8 mouse cellular contexts compared by ENCODE assay signal in genomic region chr17:45684667-45685131, GRCm38 (mm10). TPM values are rescaled to one million over a fixed set of nuclear protein-coding genes. Genes with fewer than 3 reads are reported as not detected.
DNase-seq lines count a peak whose midpoint lies in the region; ATAC-seq lines count a peak whose summit lies in the region.

No protein-coding gene starts in this region.

- no peak for ATAC-seq in megakaryocyte, adult 5-6 weeks (ENCODE audit: poor library complexity, severe bottlenecking)
- no peak for ATAC-seq in intestine, embryonic 15.5 days
- ATAC-seq in neural tube, embryonic 14.5 days (ENCODE audit: low read depth) = peak; percentile 28

- H3K4me1 ChIP-seq in megakaryocyte, embryonic 14.5 days = peaks cover 58% of the 10 kb centered on the region
- H3K4me1 ChIP-seq in intestine, embryonic 15.5 days (replicated peaks) = peaks cover 26% of the 10 kb centered on the region
- peaks cover 21% of the 10 kb centered on the region for H3K4me1 ChIP-seq in neural tube, embryonic 14.5 days (ENCODE audit: control insufficient read depth, insufficient read depth, low read length)

- peak overlapping the region; percentile 87 for H3K9ac ChIP-seq in intestine, embryonic 15.5 days
- peak overlapping the region; percentile 93 for H3K9ac ChIP-seq in neural tube, embryonic 14.5 days (replicated peaks; ENCODE audit: low read depth, low read length)

- peak; percentile 69 for DNase-seq in cerebellum, adult 11-12 months
- no peak for DNase-seq in cerebellum, postnatal 25 days
- DNase-seq in embryo, embryonic 10.5 days (ENCODE audit: low spot score) = no peak
- DNase-seq in thymus, postnatal 0 days (ENCODE audit: low spot score) = no peak

- H3K4me2 ChIP-seq in intestine, embryonic 15.5 days (replicated peaks) = peak overlapping the region; percentile 91
- H3K4me2 ChIP-seq in neural tube, embryonic 14.5 days (ENCODE audit: low read depth, low read length) = peak overlapping the region; percentile 64

- no peaks in the 10 kb centered on the region for H3K27me3 ChIP-seq in megakaryocyte, embryonic 14.5 days (replicated peaks)
- no peaks in the 10 kb centered on the region for H3K27me3 ChIP-seq in intestine, embryonic 15.5 days (replicated peaks)
- H3K27me3 ChIP-seq in neural tube, embryonic 14.5 days (ENCODE audit: control insufficient read depth, insufficient read depth, low read length) = no peaks in the 10 kb centered on the region

- H3K9me3 ChIP-seq in megakaryocyte, embryonic 14.5 days = no peaks in the 10 kb centered on the region
- H3K9me3 ChIP-seq in intestine, embryonic 15.5 days = no peaks in the 10 kb centered on the region
- no peaks in the 10 kb centered on the region for H3K9me3 ChIP-seq in neural tube, embryonic 14.5 days (ENCODE audit: control insufficient read depth, low read length)

- H3K4me3 ChIP-seq in megakaryocyte, embryonic 14.5 days (replicated peaks) = peak overlapping the region; percentile 97
- H3K4me3 ChIP-seq in intestine, embryonic 15.5 days (replicated peaks) = peak overlapping the region; percentile 92
- H3K4me3 ChIP-seq in neural tube, embryonic 14.5 days (ENCODE audit: low read depth, low read length) = peak overlapping the region; percentile 88

- H3K36me3 ChIP-seq in megakaryocyte, embryonic 14.5 days (replicated peaks; ENCODE audit: low read length) = peaks cover 8% of the 10 kb centered on the region
- no peaks in the 10 kb centered on the region for H3K36me3 ChIP-seq in intestine, embryonic 15.5 days
- no peaks in the 10 kb centered on the region for H3K36me3 ChIP-seq in neural tube, embryonic 14.5 days (ENCODE audit: control insufficient read depth, insufficient read depth, low read length)

- peak overlapping the region; percentile 79 for H3K27ac ChIP-seq in intestine, embryonic 15.5 days
- H3K27ac ChIP-seq in neural tube, embryonic 14.5 days (ENCODE audit: low read depth, low read length) = peak overlapping the region; percentile 92

- 37% methylated on average over 14 of the region's 14 CpGs for WGBS in intestine, embryonic 15.5 days
- 26% methylated on average over 14 of the region's 14 CpGs for WGBS in neural tube, embryonic 14.5 days

RNA-seq across cellular contexts. Expression of gene Mrpl14, which starts 1.4 kb away (rescaled TPM):
- 106 and 372 TPM in 2 replicates for polyA plus RNA-seq in megakaryocyte, embryonic 14.5 days (2012; ENCODE audit: insufficient read depth, low replicate concordance)
- total RNA-seq in megakaryocyte, adult 5-6 weeks (2015) = 30.3 and 34.7 TPM in 2 replicates
- 12.7 and 14.7 TPM in 2 replicates for total RNA-seq in megakaryocyte, adult 5-6 weeks (2017)
- polyA plus RNA-seq in intestine, embryonic 15.5 days (2015; fragmentation: Nextera tagmentation; extraction: Ambion mirVana) = 147 TPM in 2 replicates
- 110 and 129 TPM in 2 replicates for polyA plus RNA-seq in neural tube, embryonic 14.5 days (2014; fragmentation: Nextera tagmentation; extraction: Ambion mirVana)
- polyA plus RNA-seq in thymus, postnatal 0 days (2015; fragmentation: Nextera tagmentation; extraction: Ambion mirVana) = 174 and 197 TPM in 2 replicates

RNA-seq across cellular contexts. Expression of gene Tmem63b, which starts 2.0 kb away (rescaled TPM):
- polyA plus RNA-seq in megakaryocyte, embryonic 14.5 days (2012; ENCODE audit: insufficient read depth, low replicate concordance) = 22.7 and 26.5 TPM in 2 replicates
- total RNA-seq in megakaryocyte, adult 5-6 weeks (2015) = 3.3 and 5.3 TPM in 2 replicates
- 3.6 and 5.3 TPM in 2 replicates for total RNA-seq in megakaryocyte, adult 5-6 weeks (2017)
- polyA plus RNA-seq in intestine, embryonic 15.5 days (2015; fragmentation: Nextera tagmentation; extraction: Ambion mirVana) = 33.5 and 34.2 TPM in 2 replicates
- 108 and 117 TPM in 2 replicates for polyA plus RNA-seq in neural tube, embryonic 14.5 days (2014; fragmentation: Nextera tagmentation; extraction: Ambion mirVana)
- 16.6 and 18.6 TPM in 2 replicates for polyA plus RNA-seq in thymus, postnatal 0 days (2015; fragmentation: Nextera tagmentation; extraction: Ambion mirVana)

RNA-seq across cellular contexts. Expression of gene Capn11, which starts 25.6 kb away (rescaled TPM):
- not detected in 2 replicates for polyA plus RNA-seq in megakaryocyte, embryonic 14.5 days (2012; ENCODE audit: insufficient read depth, low replicate concordance)
- total RNA-seq in megakaryocyte, adult 5-6 weeks (2015) = 0.67 TPM in 1 of 2 replicates, not detected in the other
- not detected in 2 replicates for total RNA-seq in megakaryocyte, adult 5-6 weeks (2017)
- polyA plus RNA-seq in intestine, embryonic 15.5 days (2015; fragmentation: Nextera tagmentation; extraction: Ambion mirVana) = 0.34 and 0.40 TPM in 2 replicates
- polyA plus RNA-seq in neural tube, embryonic 14.5 days (2014; fragmentation: Nextera tagmentation; extraction: Ambion mirVana) = 3.4 TPM in 1 of 2 replicates, not detected in the other
- polyA plus RNA-seq in thymus, postnatal 0 days (2015; fragmentation: Nextera tagmentation; extraction: Ambion mirVana) = 0.05 TPM in 1 of 2 replicates, not detected in the other

RNA-seq across cellular contexts. Expression of gene 1600014C23Rik, which starts 48.9 kb away (rescaled TPM):
- polyA plus RNA-seq in megakaryocyte, embryonic 14.5 days (2012; ENCODE audit: insufficient read depth, low replicate concordance) = 1.3 TPM in 1 of 2 replicates, not detected in the other
- total RNA-seq in megakaryocyte, adult 5-6 weeks (2015) = not detected in 2 replicates
- total RNA-seq in megakaryocyte, adult 5-6 weeks (2017) = not detected in 2 replicates
- 0.52 TPM in 1 of 2 replicates, not detected in the other for polyA plus RNA-seq in intestine, embryonic 15.5 days (2015; fragmentation: Nextera tagmentation; extraction: Ambion mirVana)
- not detected in 2 replicates for polyA plus RNA-seq in neural tube, embryonic 14.5 days (2014; fragmentation: Nextera tagmentation; extraction: Ambion mirVana)
- not detected in 2 replicates for polyA plus RNA-seq in thymus, postnatal 0 days (2015; fragmentation: Nextera tagmentation; extraction: Ambion mirVana)
